Mouse (Mus musculus): ENCODE data around the gene Trim69.

GRCm38 (mm10) chr2:122147508-122148241 is 12.8 kb upstream of the Trim69 start, which contains the start of gene B2m:
- TF ChIP-seq POLR2A (IDR thresholded peaks at IDR 0.05; ENCODE audit: control insufficient read depth, low read depth, low read length) = peak; percentile 90
- TF ChIP-seq CTCF (IDR thresholded peaks at IDR 0.05; ENCODE audit: control insufficient read depth, insufficient read depth, insufficient replicate concordance, low read depth, low read length) = no peak

Measured in testis, adult 2 months (tissue).